Mouse (Mus musculus) lung, postnatal 4 days (tissue): Measurements from ENCODE around the gene Cerkl.

Experiments used
- DNase-seq, 2 experiments: peaks; one replicate each; pipeline ENCODE4 v3.0.0; 2021

Cerkl gene

GRCm38 (mm10) chr2:79442906-79443305, 13.7 kb downstream of the Cerkl start:
- no peak for DNase-seq

GRCm38 (mm10) chr2:79442227-79442626, 14.4 kb downstream of the Cerkl start:
- no peak for DNase-seq

GRCm38 (mm10) chr2:79430061-79430460, 26.5 kb downstream of the Cerkl start:
- DNase-seq = no peak

- no peak for DNase-seq
Measured at GRCm38 (mm10) chr2:79429650-79430049, 26.9 kb downstream of the Cerkl start.

GRCm38 (mm10) chr2:79429108-79429507, 27.5 kb downstream of the Cerkl start:
- no peak for DNase-seq

GRCm38 (mm10) chr2:79428569-79429104, 27.9 kb downstream of the Cerkl start:
- DNase-seq = peak in 1 of 2 experiments; percentile 8

GRCm38 (mm10) chr2:79428022-79428421, 28.6 kb downstream of the Cerkl start:
- no peak for DNase-seq

GRCm38 (mm10) chr2:79421696-79422095, 34.9 kb downstream of the Cerkl start:
- no peak for DNase-seq

- no peak for DNase-seq
Measured at GRCm38 (mm10) chr2:79414505-79414904, 42.1 kb downstream of the Cerkl start.

GRCm38 (mm10) chr2:79410903-79411255, 45.7 kb downstream of the Cerkl start:
- no peak for DNase-seq

GRCm38 (mm10) chr2:79410247-79410902, 46.2 kb downstream of the Cerkl start:
- DNase-seq = no peak

GRCm38 (mm10) chr2:79405661-79406405, 50.8 kb downstream of the Cerkl start:
- DNase-seq = no peak

- no peak for DNase-seq
Measured at GRCm38 (mm10) chr2:79400045-79400444, 56.5 kb downstream of the Cerkl start.

GRCm38 (mm10) chr2:79399234-79400000, 57.2 kb downstream of the Cerkl start:
- DNase-seq = no peak

GRCm38 (mm10) chr2:79398831-79399230, 57.8 kb downstream of the Cerkl start:
- DNase-seq = no peak

- no peak for DNase-seq
Measured at GRCm38 (mm10) chr2:79398343-79398742, 58.2 kb downstream of the Cerkl start.

- no peak for DNase-seq
Measured at GRCm38 (mm10) chr2:79397107-79397506, 59.5 kb downstream of the Cerkl start.

GRCm38 (mm10) chr2:79379087-79380041, 77.2 kb downstream of the Cerkl start:
- DNase-seq = no peak

GRCm38 (mm10) chr2:79378346-79379086, 78.1 kb downstream of the Cerkl start:
- no peak for DNase-seq

GRCm38 (mm10) chr2:79372486-79373200, 83.9 kb downstream of the Cerkl start:
- DNase-seq = peak in 1 of 2 experiments; percentile 11

GRCm38 (mm10) chr2:79372154-79372467, 84.5 kb downstream of the Cerkl start:
- DNase-seq = no peak
